Mouse (Mus musculus) midbrain, embryonic 14.5 days (tissue): Measurements from ENCODE around the gene Olfr508. TPM values are rescaled to one million over a fixed set of nuclear protein-coding genes. Genes with fewer than 3 reads are reported as not detected.
"Not testable (repeated sequence)": the region's sequence is repeated elsewhere in the genome, so short reads cannot be mapped to it uniquely, and the experiment has no call there.

Experiments
- ATAC-seq: fragments of 200-750 bp; cut with Nextera tagmentation; 2 replicates; pipeline ENCODE4 v1.8.0; 2017; ENCODE audit warnings: moderate number of reproducible peaks, moderate library complexity; ENCODE audit not compliant: low FRiP score, low TSS enrichment
- DNase-seq: peaks from one replicate; pipeline ENCODE4 v3.0.0-alpha.2; 2015
- H3K27ac ChIP-seq: fragments of 300-500 bp; sonication (generic); replicated peaks from 2 replicates; pipeline ENCODE4 v1.5.1; 2014; ENCODE audit warnings: mild to moderate bottlenecking, low read depth, low read length, moderate library complexity
- H3K27me3 ChIP-seq: fragments of 300-500 bp; sonication (generic); 2 replicates; pipeline ENCODE4 v1.6.1; 2014; ENCODE audit warnings: low read length, control low read depth, mixed read lengths; ENCODE audit not compliant: control insufficient read depth, insufficient read depth
- H3K36me3 ChIP-seq: fragments of 300-500 bp; sonication (generic); 2 replicates; pipeline ENCODE4 v1.6.1; 2014; ENCODE audit warnings: low read length, control low read depth; ENCODE audit not compliant: control insufficient read depth, insufficient read depth
- H3K4me1 ChIP-seq: fragments of 300-500 bp; sonication (generic); 2 replicates; pipeline ENCODE4 v1.6.1; 2014; ENCODE audit warnings: mild to moderate bottlenecking, antibody characterized with exemption, low read length, control low read depth; ENCODE audit not compliant: control insufficient read depth, insufficient read depth
- H3K4me2 ChIP-seq: fragments of 300-500 bp; sonication (generic); 2 replicates; pipeline ENCODE4 v1.6.1; 2014; ENCODE audit warnings: mild to moderate bottlenecking, low read length, moderate library complexity
- H3K4me3 ChIP-seq: fragments of 300-500 bp; sonication (generic); replicated peaks from 2 replicates; pipeline ENCODE4 v1.5.1; 2014; ENCODE audit warnings: low read depth, low read length
- H3K9ac ChIP-seq: fragments of 300-500 bp; sonication (generic); replicated peaks from 2 replicates; pipeline ENCODE4 v1.6.1; 2014; ENCODE audit warnings: mild to moderate bottlenecking, low read length, moderate library complexity
- H3K9me3 ChIP-seq: fragments of 300-500 bp; sonication (generic); 2 replicates; pipeline ENCODE4 v1.6.1; 2016; ENCODE audit warnings: low read length, control low read depth, mixed read lengths; ENCODE audit not compliant: control insufficient read depth
- WGBS: fragments of 180-500 bp; shearing (Covaris S2); extraction: QIAGEN DNeasy Blood & Tissue Kit; methylation state at CpG from one replicate; pipeline ENCODE4 v1.1.7; 2014; 5-methylcytosine and 5-hydroxymethylcytosine counted together
- polyA plus RNA-seq: library from polyadenylated mRNA; unstranded; fragments of >200 nt; fragmentation: Nextera tagmentation; extraction: Ambion mirVana; gene quantifications from 2 replicates; pipeline ENCODE4 v1.2.1, GENCODE M21; 2014

Olfr508 gene
- polyA plus RNA-seq = not detected in 2 replicates

- Histone ChIP-seq H3K4me3 (no peak within 1 kb of the TSS), H3K27me3 (no peaks in the 10 kb centered on the region), H3K9me3 (no peaks in the 10 kb centered on the region), H3K9ac (no peak within 1 kb of the TSS), H3K27ac (no peak within 1 kb of the TSS), H3K4me2 (no peak within 1 kb of the TSS), H3K4me1 (no peaks in the 10 kb centered on the region), H3K36me3 (no peaks in the 10 kb centered on the region)
- DNase-seq = no peak
- no peak for ATAC-seq
- 90% methylated on average over 3 of the region's 3 CpGs for WGBS
These were observed at the start of gene Olfr508 for GRCm38 (mm10) chr7:108629694-108630093. Gene Olfr508, plus strand, starts transcription at chr7:108629994.

- H3K4me2 ChIP-seq = no peak overlapping the region
- ATAC-seq = no peak
- no peak overlapping the region for H3K27ac ChIP-seq
- H3K4me3 ChIP-seq = no peak overlapping the region
- no peaks in the 10 kb centered on the region for H3K4me1 ChIP-seq
- H3K9ac ChIP-seq = no peak overlapping the region
- H3K36me3 ChIP-seq = no peaks in the 10 kb centered on the region
- no peaks in the 10 kb centered on the region for H3K9me3 ChIP-seq
- whole genome bisulfite sequencing = 92% methylated on average over 1 of the region's 1 CpGs
- H3K27me3 ChIP-seq = no peaks in the 10 kb centered on the region
- no peak for DNase-seq
These were observed 40.0 kb upstream of the Olfr508 start for GRCm38 (mm10) chr7:108589797-108590196.

GRCm38 (mm10) chr7:108601916-108602315 lies 27.9 kb upstream of the Olfr508 start:
- H3K27me3 ChIP-seq, H3K4me3 ChIP-seq, H3K9ac ChIP-seq, ATAC-seq, H3K4me2 ChIP-seq, H3K4me1 ChIP-seq, H3K27ac ChIP-seq, H3K36me3 ChIP-seq, DNase-seq, H3K9me3 ChIP-seq: not testable (repeated sequence)
- WGBS = 82% methylated on average over 3 of the region's 3 CpGs

- DNase-seq = no peak
- H3K27me3 ChIP-seq = no peaks in the 10 kb centered on the region
- H3K4me2 ChIP-seq = no peak within 1 kb of the TSS
- H3K27ac ChIP-seq = no peak within 1 kb of the TSS
- no peak for ATAC-seq
- no peaks in the 10 kb centered on the region for H3K4me1 ChIP-seq
- H3K9me3 ChIP-seq = no peaks in the 10 kb centered on the region
- H3K36me3 ChIP-seq = no peaks in the 10 kb centered on the region
- no peak within 1 kb of the TSS for H3K9ac ChIP-seq
- H3K4me3 ChIP-seq = no peak within 1 kb of the TSS
These were observed 19.3 kb upstream of the Olfr508 start, which contains the start of gene Olfr506 for GRCm38 (mm10) chr7:108610487-108610886. Gene Olfr506, plus strand, starts transcription at chr7:108610787.

- Histone ChIP-seq H3K27me3 (no peaks in the 10 kb centered on the region), H3K27ac (no peak overlapping the region), H3K4me3 (no peak overlapping the region), H3K9me3 (no peaks in the 10 kb centered on the region), H3K36me3 (no peaks in the 10 kb centered on the region), H3K4me2 (no peak overlapping the region), H3K9ac (no peak overlapping the region), H3K4me1 (no peaks in the 10 kb centered on the region)
- DNase-seq = no peak
- WGBS = 85% methylated on average over 2 of the region's 2 CpGs
- no peak for ATAC-seq
These were observed 15.7 kb upstream of the Olfr508 start for GRCm38 (mm10) chr7:108614110-108614509.

- not testable (repeated sequence) for ATAC-seq, H3K4me3 ChIP-seq, H3K4me1 ChIP-seq, H3K27me3 ChIP-seq, H3K36me3 ChIP-seq, H3K9me3 ChIP-seq, DNase-seq, H3K4me2 ChIP-seq, H3K27ac ChIP-seq, H3K9ac ChIP-seq
- WGBS = 52% methylated on average over 3 of the region's 3 CpGs
These were observed 13.0 kb upstream of the Olfr508 start for GRCm38 (mm10) chr7:108616781-108617180.

- Histone ChIP-seq H3K27ac (no peak within 1 kb of the TSS), H3K4me2 (no peak within 1 kb of the TSS), H3K36me3 (no peaks in the 10 kb centered on the region), H3K4me3 (no peak within 1 kb of the TSS), H3K9ac (no peak within 1 kb of the TSS), H3K27me3 (no peaks in the 10 kb centered on the region), H3K4me1 (no peaks in the 10 kb centered on the region), H3K9me3 (no peaks in the 10 kb centered on the region)
- ATAC-seq (no peak), DNase-seq (no peak)
- 79% methylated on average over 2 of the region's 2 CpGs for WGBS
These were observed 8.3 kb upstream of the Olfr508 start, which contains the start of gene Olfr507 for GRCm38 (mm10) chr7:108621514-108621913. Gene Olfr507, plus strand, starts transcription at chr7:108621814.

- H3K9me3 ChIP-seq = no peaks in the 10 kb centered on the region
- H3K27me3 ChIP-seq = no peaks in the 10 kb centered on the region
- H3K4me2 ChIP-seq = no peak within 1 kb of the TSS
- no peaks in the 10 kb centered on the region for H3K4me1 ChIP-seq
- H3K36me3 ChIP-seq = no peaks in the 10 kb centered on the region
- no peak within 1 kb of the TSS for H3K4me3 ChIP-seq
- DNase-seq (no peak), ATAC-seq (no peak)
- H3K9ac ChIP-seq = no peak within 1 kb of the TSS
- H3K27ac ChIP-seq = no peak within 1 kb of the TSS
These were observed 22.0 kb downstream of the Olfr508 start, which contains the start of gene Olfr509 for GRCm38 (mm10) chr7:108651806-108652205. Gene Olfr509, minus strand, starts transcription at chr7:108651906.

GRCm38 (mm10) chr7:108662419-108662818 lies 32.6 kb downstream of the Olfr508 start:
- no peak for DNase-seq
- Histone ChIP-seq H3K9ac (no peak overlapping the region), H3K4me3 (no peak overlapping the region), H3K27ac (no peak overlapping the region), H3K4me1 (no peaks in the 10 kb centered on the region), H3K9me3 (no peaks in the 10 kb centered on the region), H3K4me2 (no peak overlapping the region), H3K27me3 (no peaks in the 10 kb centered on the region), H3K36me3 (no peaks in the 10 kb centered on the region)
- 92% methylated on average over 3 of the region's 3 CpGs for WGBS
- no peak for ATAC-seq
